Mouse (Mus musculus): ENCODE data around the gene Fate1.

- TF ChIP-seq CTCF (IDR thresholded peaks at IDR 0.05; ENCODE audit: insufficient read depth, low read depth, low read length): no peak
- no peak for TF ChIP-seq POLR2A (IDR thresholded peaks at IDR 0.05; ENCODE audit: insufficient read depth, low read depth, low read length)
Measured at GRCm38 (mm10) chrX:72023542-72023941, 50.8 kb downstream of the Fate1 start.

Data from olfactory bulb, adult 2 months (tissue).